Mouse (Mus musculus): Measurements from ENCODE around the gene Icam2. TPM values are rescaled to one million over a fixed set of nuclear protein-coding genes. Genes with fewer than 3 reads are reported as not detected.
"Not testable (repeated sequence)": the region's sequence is repeated elsewhere in the genome, so short reads cannot be mapped to it uniquely, and the experiment has no call there.

The Icam2 gene
- polyA plus RNA-seq, 2 experiments, result 12.1 to 13.0 TPM

DNA sequence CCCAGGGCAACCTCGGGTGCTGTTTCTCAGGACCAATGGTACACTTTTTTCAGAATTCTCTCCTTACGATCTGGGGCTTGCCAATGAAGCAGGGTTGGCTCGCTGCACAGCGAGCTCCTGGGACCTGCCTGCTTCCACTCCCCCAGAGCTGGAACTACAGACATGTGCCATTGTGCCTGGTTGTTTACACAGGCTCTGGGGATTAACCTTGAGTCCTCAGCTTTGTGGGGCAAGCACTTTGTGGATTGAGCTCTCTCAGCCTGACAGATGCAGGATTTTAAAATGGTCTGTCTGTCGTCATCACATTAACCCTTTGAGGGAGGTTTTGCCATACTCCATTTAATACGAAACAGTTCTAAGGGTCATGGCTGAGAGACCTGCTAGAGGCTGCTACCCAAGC lies 43.0 kb downstream of the Icam2 start:
- no peaks in the 10 kb centered on the region for H3K4me1 ChIP-seq (replicated peaks; ENCODE audit: control insufficient read depth in 2 of 2, insufficient read depth in 2 of 2, low read length in 1 of 2)
- ATAC-seq (ENCODE audit: insufficient read depth) (no peak), DNase-seq (ENCODE audit: low read depth in 3 of 3, low spot score in 3 of 3) (no peak)
- H3K9ac ChIP-seq (replicated peaks), result no peak overlapping the region
- 47% methylated on average over 6 of the region's 6 CpGs for WGBS (ENCODE audit: insufficient replicate concordance)
- no peak overlapping the region for H3K4me3 ChIP-seq (ENCODE audit: insufficient read depth in 1 of 2, low read depth in 2 of 2, low read length in 2 of 2)
- no peak overlapping the region for H3K4me2 ChIP-seq (ENCODE audit: low read depth)
- TF ChIP-seq CTCF (IDR thresholded peaks at IDR 0.05; ENCODE audit: low read depth) (no peak), EP300 (IDR thresholded peaks at IDR 0.05; ENCODE audit: low read depth) (no peak)
- H3K27ac ChIP-seq, result no peak overlapping the region
- H3K9me3 ChIP-seq (ENCODE audit: control insufficient read depth, low read length), result no peaks in the 10 kb centered on the region
- no peaks in the 10 kb centered on the region for H3K36me3 ChIP-seq (replicated peaks; ENCODE audit: control insufficient read depth, insufficient read depth, low read depth)
- no peaks in the 10 kb centered on the region for H3K27me3 ChIP-seq (ENCODE audit: control insufficient read depth, insufficient read depth, low read length)

DNA sequence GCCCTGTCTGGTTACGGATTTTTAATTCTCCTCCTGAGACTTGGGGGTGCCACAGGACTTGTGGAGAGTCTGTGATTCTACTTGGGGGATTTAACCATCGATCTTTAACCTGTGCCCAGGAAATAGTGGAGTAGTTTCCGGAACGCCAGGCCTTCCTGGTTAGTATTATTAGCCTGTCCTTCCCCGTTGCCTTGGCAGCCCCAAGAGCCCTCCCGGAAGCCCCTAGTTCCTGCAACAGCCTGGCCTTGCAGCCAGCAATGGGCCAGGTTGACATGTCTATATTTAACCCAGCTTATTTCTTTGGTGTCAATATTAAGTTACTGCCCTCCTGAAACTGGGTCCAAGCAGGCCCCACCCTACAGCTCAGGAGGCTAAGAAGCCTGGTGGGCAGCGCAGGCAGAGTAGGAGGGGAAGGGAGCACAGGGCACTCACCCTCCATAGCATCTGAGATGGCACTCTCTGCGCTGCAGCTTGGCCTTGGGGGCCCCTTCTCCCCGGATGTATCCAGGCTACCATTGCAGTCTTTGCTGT lies 46.8 kb downstream of the Icam2 start:
- Histone ChIP-seq H3K27me3 (ENCODE audit: control insufficient read depth, insufficient read depth, low read length) (no peaks in the 10 kb centered on the region), H3K9ac (replicated peaks) (no peak overlapping the region), H3K4me1 (replicated peaks; ENCODE audit: control insufficient read depth in 2 of 2, insufficient read depth in 2 of 2, low read length in 1 of 2) (no peaks in the 10 kb centered on the region), H3K9me3 (ENCODE audit: control insufficient read depth, low read length) (no peaks in the 10 kb centered on the region), H3K27ac (no peak overlapping the region), H3K4me3 (ENCODE audit: insufficient read depth in 1 of 2, low read depth in 2 of 2, low read length in 2 of 2) (no peak overlapping the region), H3K4me2 (ENCODE audit: low read depth) (no peak overlapping the region), H3K36me3 (replicated peaks; ENCODE audit: control insufficient read depth, insufficient read depth, low read depth) (no peaks in the 10 kb centered on the region)
- ATAC-seq (ENCODE audit: insufficient read depth) (no peak), DNase-seq (ENCODE audit: low read depth in 3 of 3, low spot score in 3 of 3) (no peak)
- TF ChIP-seq EP300 (IDR thresholded peaks at IDR 0.05; ENCODE audit: low read depth) (no peak), CTCF (IDR thresholded peaks at IDR 0.05; ENCODE audit: low read depth) (no peak)
- WGBS (ENCODE audit: insufficient replicate concordance), result 39% methylated on average over 9 of the region's 9 CpGs

DNA sequence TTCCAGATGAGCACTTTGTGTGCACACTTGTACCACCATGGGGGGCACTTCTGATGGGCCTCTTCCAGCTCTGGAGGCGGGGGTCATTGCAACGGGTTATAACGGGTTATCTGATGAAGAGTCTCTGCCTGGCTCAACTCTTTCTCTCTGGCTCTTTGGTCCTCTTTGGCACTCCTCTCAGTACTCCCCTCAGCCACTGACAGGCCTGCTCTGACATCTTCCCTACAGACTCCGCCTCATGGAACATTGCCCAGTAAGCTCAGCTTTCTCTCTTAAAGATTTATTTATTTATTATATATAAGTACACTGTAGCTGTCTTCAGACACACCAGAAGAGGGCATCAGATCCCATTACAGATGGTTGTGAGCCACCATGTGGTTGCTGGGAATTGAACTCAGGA lies 48.6 kb downstream of the Icam2 start:
- H3K9me3 ChIP-seq (ENCODE audit: control insufficient read depth, low read length); H3K36me3 ChIP-seq (replicated peaks; ENCODE audit: control insufficient read depth, insufficient read depth, low read depth); H3K4me2 ChIP-seq (ENCODE audit: low read depth); DNase-seq (ENCODE audit: low read depth in 3 of 3, low spot score in 3 of 3); H3K4me1 ChIP-seq (replicated peaks; ENCODE audit: control insufficient read depth in 2 of 2, insufficient read depth in 2 of 2, low read length in 1 of 2); H3K27ac ChIP-seq; H3K27me3 ChIP-seq (ENCODE audit: control insufficient read depth, insufficient read depth, low read length); H3K9ac ChIP-seq (replicated peaks); ATAC-seq (ENCODE audit: insufficient read depth); H3K4me3 ChIP-seq (ENCODE audit: insufficient read depth in 1 of 2, low read depth in 2 of 2, low read length in 2 of 2): not testable (repeated sequence)
- WGBS (ENCODE audit: insufficient replicate concordance), result 64% methylated on average over 4 of the region's 4 CpGs

DNA sequence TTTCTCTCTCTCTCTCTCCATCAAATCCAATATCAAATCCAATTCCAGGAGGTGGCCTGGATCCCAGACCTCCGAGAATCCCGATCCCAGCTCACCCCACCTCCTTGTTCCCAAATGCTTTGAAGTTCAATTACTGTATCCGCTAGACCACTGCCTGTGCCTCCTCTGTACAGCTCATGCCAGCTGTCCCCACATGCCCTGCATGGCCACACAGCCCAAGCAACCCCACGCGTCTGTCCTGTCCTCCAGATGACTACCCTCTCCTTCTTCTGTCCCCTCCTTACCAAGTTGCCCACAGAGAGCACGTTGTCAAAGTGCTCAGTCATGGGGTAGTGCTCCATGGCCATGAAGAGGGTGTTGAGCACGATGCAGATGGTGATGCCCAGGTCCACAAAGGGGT lies 49.0 kb downstream of the Icam2 start:
- ATAC-seq (ENCODE audit: insufficient read depth) (no peak), DNase-seq (ENCODE audit: low read depth in 3 of 3, low spot score in 3 of 3) (no peak)
- Histone ChIP-seq H3K4me1 (replicated peaks; ENCODE audit: control insufficient read depth in 2 of 2, insufficient read depth in 2 of 2, low read length in 1 of 2) (no peaks in the 10 kb centered on the region), H3K4me2 (ENCODE audit: low read depth) (no peak overlapping the region), H3K9ac (replicated peaks) (no peak overlapping the region), H3K9me3 (ENCODE audit: control insufficient read depth, low read length) (no peaks in the 10 kb centered on the region), H3K27ac (no peak overlapping the region), H3K36me3 (replicated peaks; ENCODE audit: control insufficient read depth, insufficient read depth, low read depth) (no peaks in the 10 kb centered on the region), H3K4me3 (ENCODE audit: insufficient read depth in 1 of 2, low read depth in 2 of 2, low read length in 2 of 2) (no peak overlapping the region), H3K27me3 (ENCODE audit: control insufficient read depth, insufficient read depth, low read length) (no peaks in the 10 kb centered on the region)
- TF ChIP-seq EP300 (IDR thresholded peaks at IDR 0.05; ENCODE audit: low read depth) (no peak), CTCF (IDR thresholded peaks at IDR 0.05; ENCODE audit: low read depth) (no peak)
- WGBS (ENCODE audit: insufficient replicate concordance), result 58% methylated on average over 7 of the region's 7 CpGs

DNA sequence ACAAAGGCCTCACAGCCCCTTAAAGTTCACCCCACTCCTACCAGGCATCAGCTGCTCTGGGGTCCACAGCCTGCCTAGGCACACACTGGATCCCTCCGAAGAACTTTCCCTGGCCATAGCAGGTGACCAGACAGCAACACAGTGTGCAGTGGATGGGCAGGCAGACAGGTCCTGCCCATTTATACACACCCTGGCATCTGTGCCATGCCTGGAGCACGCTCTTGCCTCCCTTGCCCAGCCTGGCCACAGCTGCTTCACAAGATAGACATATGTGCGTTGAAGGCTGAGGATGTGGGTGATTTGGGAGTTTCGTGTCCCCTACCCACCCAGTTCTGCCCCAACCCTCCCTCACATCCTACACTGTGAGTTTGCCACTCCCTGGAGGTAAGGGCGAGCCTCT lies 49.8 kb downstream of the Icam2 start:
- ATAC-seq (ENCODE audit: insufficient read depth), result no peak
- WGBS (ENCODE audit: insufficient replicate concordance), result 60% methylated on average over 5 of the region's 5 CpGs

More for the DNA sequence above, 49.8 kb downstream of the Icam2 start:
- Histone ChIP-seq H3K4me1 (replicated peaks; ENCODE audit: control insufficient read depth in 2 of 2, insufficient read depth in 2 of 2, low read length in 1 of 2) (no peaks in the 10 kb centered on the region), H3K27ac (no peak overlapping the region), H3K4me3 (ENCODE audit: insufficient read depth in 1 of 2, low read depth in 2 of 2, low read length in 2 of 2) (no peak overlapping the region), H3K36me3 (replicated peaks; ENCODE audit: control insufficient read depth, insufficient read depth, low read depth) (no peaks in the 10 kb centered on the region), H3K27me3 (ENCODE audit: control insufficient read depth, insufficient read depth, low read length) (no peaks in the 10 kb centered on the region), H3K9ac (replicated peaks) (no peak overlapping the region), H3K9me3 (ENCODE audit: control insufficient read depth, low read length) (no peaks in the 10 kb centered on the region), H3K4me2 (ENCODE audit: low read depth) (no peak overlapping the region)
- DNase-seq (ENCODE audit: low read depth in 3 of 3, low spot score in 3 of 3), result no peak
- TF ChIP-seq EP300 (IDR thresholded peaks at IDR 0.05; ENCODE audit: low read depth) (no peak), CTCF (IDR thresholded peaks at IDR 0.05; ENCODE audit: low read depth) (no peak)
